23 mouse cellular contexts compared by ENCODE assay signal in the genomic region with DNA sequence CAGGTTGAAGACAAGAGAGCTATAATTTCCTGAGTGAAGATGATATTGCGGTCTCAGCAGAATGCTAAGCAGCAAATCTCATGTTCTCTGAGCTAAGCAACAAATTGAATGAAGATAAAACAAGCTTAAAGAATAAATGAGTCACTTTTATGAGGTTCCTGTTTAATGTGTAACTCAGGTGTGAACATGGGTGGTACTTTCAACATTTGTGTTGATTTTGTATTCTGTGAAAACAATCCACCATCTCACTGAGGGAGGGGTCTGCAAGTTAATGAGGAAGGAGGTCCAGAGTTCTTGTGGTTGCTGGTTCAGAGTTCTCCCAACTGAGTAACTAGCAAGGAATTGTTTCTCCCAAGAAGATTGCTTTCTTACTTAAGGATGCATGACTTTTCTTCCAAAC.
DNase-seq lines count a peak whose midpoint lies in the region; ATAC-seq and TF ChIP-seq lines count a peak whose summit lies in the region.
"Had no signal": no experiment of that assay in that cellular context is flagged by ENCODE, and none has a peak within 500 bp of the region (broad histone marks: within the 10 kb centered on the region; RNA-seq: fewer than 3 reads in every experiment).

No protein-coding gene starts in this region.

- H3K9me3 ChIP-seq in kidney, postnatal 0 days (replicated peaks; ENCODE audit: low read length), result no peaks in the 10 kb centered on the region
- H3K9me3 ChIP-seq in kidney, embryonic 14.5 days (ENCODE audit: control insufficient read depth, low read length), result no peaks in the 10 kb centered on the region
- no peaks in the 10 kb centered on the region for H3K9me3 ChIP-seq in stomach, postnatal 0 days (ENCODE audit: control insufficient read depth, low read length)
- H3K9me3 ChIP-seq: embryonic facial prominence, embryonic 10.5 days; forebrain, embryonic 13.5 days; heart, embryonic 12.5 days; hindbrain, embryonic 10.5 days had no signal

- H3K36me3 ChIP-seq in kidney, postnatal 0 days (ENCODE audit: insufficient read depth, low read length), result no peaks in the 10 kb centered on the region
- no peaks in the 10 kb centered on the region for H3K36me3 ChIP-seq in kidney, embryonic 14.5 days (ENCODE audit: control insufficient read depth, insufficient read depth, low read length)
- H3K36me3 ChIP-seq in stomach, postnatal 0 days (ENCODE audit: control insufficient read depth, insufficient read depth, low read length), result no peaks in the 10 kb centered on the region
- H3K36me3 ChIP-seq: embryonic facial prominence, embryonic 10.5 days; G1E; heart, embryonic 12.5 days; hindbrain, embryonic 10.5 days had no signal

- peak; percentile 36 for DNase-seq in kidney, adult 11 months
- DNase-seq in kidney, adult 18-20 months, result no peak
- DNase-seq in kidney, postnatal 0 days (ENCODE audit: low spot score), result peak; percentile 2
- peak; percentile 6 for DNase-seq in kidney, postnatal 14 days
- DNase-seq in stomach, postnatal 0 days (ENCODE audit: low spot score), result no peak
- DNase-seq in retina, embryonic 14.5 days (ENCODE audit: low spot score), result no peak
- DNase-seq in embryo, embryonic 9.5 days (ENCODE audit: extremely low spot score), result no peak
- DNase-seq: adrenal gland, postnatal 10 days; B cell, adult 2 months; cerebellum, adult 11 months; cerebellum, adult 8-10 months; cerebellum, postnatal 25 days; forebrain, postnatal 0 days; gastrocnemius, postnatal 14 days; heart, adult 2 months had no signal

- no peak for TF ChIP-seq EP300 in stomach, postnatal 0 days (optimal IDR thresholded peaks at IDR 0.05)

- TF ChIP-seq CTCF in kidney, postnatal 0 days (IDR thresholded peaks at IDR 0.05; ENCODE audit: low read depth), result no peak
- TF ChIP-seq CTCF in stomach, postnatal 0 days (IDR thresholded peaks at IDR 0.05; ENCODE audit: low read depth), result no peak

- no peak overlapping the region for H3K4me3 ChIP-seq in kidney, postnatal 0 days (replicated peaks; ENCODE audit: low read depth, low read length)
- no peak overlapping the region for H3K4me3 ChIP-seq in kidney, embryonic 14.5 days (ENCODE audit: low read length)
- H3K4me3 ChIP-seq in stomach, postnatal 0 days (ENCODE audit: low read depth, low read length), result no peak overlapping the region
- H3K4me3 ChIP-seq: embryonic facial prominence, embryonic 10.5 days; forebrain, embryonic 13.5 days; heart, adult 2 months; heart, embryonic 12.5 days; hindbrain, embryonic 10.5 days had no signal

- H3K4me1 ChIP-seq in kidney, postnatal 0 days (replicated peaks; ENCODE audit: insufficient read depth, low read length), result no peaks in the 10 kb centered on the region
- H3K4me1 ChIP-seq in kidney, embryonic 14.5 days (ENCODE audit: control insufficient read depth, insufficient read depth, low read length), result no peaks in the 10 kb centered on the region
- no peaks in the 10 kb centered on the region for H3K4me1 ChIP-seq in stomach, postnatal 0 days (replicated peaks; ENCODE audit: control insufficient read depth, insufficient read depth)
- H3K4me1 ChIP-seq: embryonic facial prominence, embryonic 10.5 days; forebrain, embryonic 13.5 days; heart, embryonic 12.5 days; hindbrain, embryonic 10.5 days had no signal

- WGBS in kidney, postnatal 0 days, result 77% methylated on average over 1 of the region's 1 CpGs
- WGBS in kidney, embryonic 14.5 days, result 84% methylated on average over 1 of the region's 1 CpGs
- WGBS in stomach, postnatal 0 days, result 78% methylated on average over 1 of the region's 1 CpGs

- no peak overlapping the region for H3K9ac ChIP-seq in kidney, postnatal 0 days (ENCODE audit: low read depth, low read length)
- no peak overlapping the region for H3K9ac ChIP-seq in kidney, embryonic 14.5 days (ENCODE audit: low read depth, low read length)
- H3K9ac ChIP-seq in stomach, postnatal 0 days (ENCODE audit: low read length), result no peak overlapping the region
- H3K9ac ChIP-seq: forebrain, embryonic 13.5 days; forebrain, postnatal 0 days; heart, embryonic 12.5 days; hindbrain, embryonic 14.5 days had no signal

- H3K4me2 ChIP-seq in kidney, postnatal 0 days (ENCODE audit: low read length), result no peak overlapping the region
- H3K4me2 ChIP-seq in kidney, embryonic 14.5 days (replicated peaks; ENCODE audit: low read depth, low read length), result no peak overlapping the region
- H3K4me2 ChIP-seq in stomach, postnatal 0 days (replicated peaks; ENCODE audit: low read depth), result no peak overlapping the region
- H3K4me2 ChIP-seq: forebrain, embryonic 13.5 days; heart, embryonic 12.5 days; hindbrain, embryonic 14.5 days had no signal

- no peaks in the 10 kb centered on the region for H3K27me3 ChIP-seq in kidney, postnatal 0 days (ENCODE audit: insufficient read depth, low read length)
- no peaks in the 10 kb centered on the region for H3K27me3 ChIP-seq in kidney, embryonic 14.5 days (ENCODE audit: control insufficient read depth, insufficient read depth, low read length)
- H3K27me3 ChIP-seq in stomach, postnatal 0 days (ENCODE audit: control insufficient read depth, insufficient read depth, low read length), result no peaks in the 10 kb centered on the region
- H3K27me3 ChIP-seq: forebrain, embryonic 13.5 days; heart, embryonic 12.5 days had no signal

- H3K27ac ChIP-seq in kidney, postnatal 0 days, result no peak overlapping the region
- no peak overlapping the region for H3K27ac ChIP-seq in kidney, embryonic 14.5 days (ENCODE audit: low read depth, low read length)
- H3K27ac ChIP-seq in stomach, postnatal 0 days (replicated peaks), result no peak overlapping the region
- H3K27ac ChIP-seq: embryonic facial prominence, embryonic 10.5 days; forebrain, embryonic 13.5 days; heart, adult 2 months; hindbrain, embryonic 10.5 days; hindbrain, embryonic 14.5 days had no signal

- no peak; the same call in 1 of the 2 replicates for ATAC-seq in kidney, postnatal 0 days (replicated peaks; ENCODE audit: low FRiP score, low read depth)
- ATAC-seq in kidney, embryonic 14.5 days (ENCODE audit: low FRiP score, low TSS enrichment), result no peak
- ATAC-seq in stomach, postnatal 0 days (ENCODE audit: low FRiP score, low TSS enrichment), result 0 out of 2 replicates have a peak, but pooled peaks have one; percentile 53
- ATAC-seq: CD4-positive, CD25-positive, alpha-beta regulatory T cell, adult 4 months; forebrain, embryonic 13.5 days; forebrain, postnatal 0 days had no signal

Comparison
In these comparisons a context has a peak if more than half of its experiments do, and no peak if none do; other contexts are left out.
1. DNase-seq: peak in kidney, adult 11 months (single experiment), kidney, postnatal 0 days (single experiment) and kidney, postnatal 14 days (single experiment); none in kidney, adult 18-20 months (single experiment), stomach, postnatal 0 days (single experiment), retina, embryonic 14.5 days (single experiment) and embryo, embryonic 9.5 days (single experiment).